Mouse (Mus musculus) spleen, postnatal 14 days (tissue): ENCODE measurements around the gene Cfap57.

Experiments
- DNase-seq, 2 experiments: peaks; one replicate each; pipeline ENCODE4 v3.0.0; 2021 to 2022; ENCODE audit warnings: low spot score in 2 of 2

Cfap57 gene

DNA sequence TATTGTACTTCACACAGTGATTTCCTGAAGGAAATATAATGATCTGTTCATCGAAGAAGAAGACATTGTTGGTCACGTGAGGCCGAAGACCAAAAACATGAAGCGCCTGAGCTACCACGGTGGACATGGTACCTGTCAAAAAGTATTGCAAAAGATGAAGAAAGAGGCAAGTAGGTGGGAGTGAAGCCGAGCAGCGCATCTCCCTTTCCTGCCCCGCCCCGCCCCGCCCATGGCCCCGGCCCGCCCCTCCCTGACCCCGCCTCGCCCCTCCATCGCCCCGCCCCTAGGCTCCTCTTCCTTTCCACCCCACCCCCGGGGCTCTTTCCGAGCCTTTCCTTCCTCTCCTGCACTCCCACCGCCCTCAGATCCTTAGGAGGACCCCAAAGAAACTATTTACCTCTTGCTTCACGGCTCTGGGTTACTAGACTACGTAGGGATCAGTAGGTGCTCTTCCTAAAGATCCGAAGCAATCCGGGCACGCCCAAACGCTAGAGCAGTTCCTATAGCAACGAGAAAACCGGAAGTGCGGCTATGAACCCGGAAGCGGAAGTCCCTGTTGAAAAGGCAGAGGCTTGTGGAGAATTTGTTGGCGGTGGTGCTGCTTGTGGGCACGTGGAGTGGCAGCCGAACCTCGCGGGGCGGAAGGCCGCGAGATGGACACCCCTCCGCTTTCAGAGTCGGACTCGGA, at the start of gene Cfap57, which contains the start of gene Ebna1bp2:
Gene Cfap57, minus strand, starts transcription at position 499 of the 688 bp plus-strand sequence.
Gene Ebna1bp2, plus strand, starts transcription at position 521 of the 688 bp plus-strand sequence.
- DNase-seq, result peak; percentile 70 to 84

DNA sequence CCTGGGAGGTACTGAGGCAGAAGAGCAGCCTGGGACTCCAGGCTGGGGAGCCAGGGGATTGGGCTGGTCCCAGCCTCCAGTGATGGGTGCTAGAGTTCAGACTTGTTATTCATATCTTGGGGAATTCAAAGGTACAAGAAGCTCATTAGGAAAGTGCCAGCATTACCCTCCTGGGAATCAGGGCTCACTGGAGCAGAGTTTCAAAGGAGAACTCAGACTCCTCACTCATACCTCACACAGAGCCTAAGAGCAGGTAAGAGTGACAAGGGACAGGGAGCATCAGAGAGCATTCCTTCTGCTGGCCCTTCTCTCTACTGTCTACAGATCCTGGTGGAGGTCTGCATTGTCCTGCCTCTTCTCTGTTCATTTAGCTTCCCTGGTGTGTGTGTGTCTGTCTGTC, 38.1 kb upstream of the Cfap57 start, which contains the start of gene Olfr62:
Gene Olfr62, plus strand, starts transcription at position 301 of the 400 bp plus-strand sequence.
- no peak for DNase-seq

DNA sequence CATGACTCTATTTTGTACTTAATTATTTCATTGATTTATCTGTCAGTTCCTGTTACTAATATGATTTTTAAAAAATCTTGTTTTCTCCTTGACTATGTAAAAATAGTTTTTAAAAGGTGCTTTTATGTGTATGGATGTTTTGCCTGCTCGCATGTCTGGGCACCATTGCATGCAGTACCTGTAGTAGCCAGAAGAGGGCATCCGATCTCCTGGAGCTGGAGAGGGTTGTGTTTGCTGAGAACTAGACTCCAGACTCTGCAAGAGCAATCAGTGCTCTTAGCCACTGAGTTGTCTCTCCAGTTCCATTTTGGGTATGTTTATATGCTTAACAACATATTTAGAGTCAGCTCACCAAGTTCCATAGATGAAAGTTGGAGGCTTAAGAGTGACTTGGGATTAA, 24.7 kb upstream of the Cfap57 start:
- peak in 1 of 2 experiments; percentile 52 for DNase-seq

DNA sequence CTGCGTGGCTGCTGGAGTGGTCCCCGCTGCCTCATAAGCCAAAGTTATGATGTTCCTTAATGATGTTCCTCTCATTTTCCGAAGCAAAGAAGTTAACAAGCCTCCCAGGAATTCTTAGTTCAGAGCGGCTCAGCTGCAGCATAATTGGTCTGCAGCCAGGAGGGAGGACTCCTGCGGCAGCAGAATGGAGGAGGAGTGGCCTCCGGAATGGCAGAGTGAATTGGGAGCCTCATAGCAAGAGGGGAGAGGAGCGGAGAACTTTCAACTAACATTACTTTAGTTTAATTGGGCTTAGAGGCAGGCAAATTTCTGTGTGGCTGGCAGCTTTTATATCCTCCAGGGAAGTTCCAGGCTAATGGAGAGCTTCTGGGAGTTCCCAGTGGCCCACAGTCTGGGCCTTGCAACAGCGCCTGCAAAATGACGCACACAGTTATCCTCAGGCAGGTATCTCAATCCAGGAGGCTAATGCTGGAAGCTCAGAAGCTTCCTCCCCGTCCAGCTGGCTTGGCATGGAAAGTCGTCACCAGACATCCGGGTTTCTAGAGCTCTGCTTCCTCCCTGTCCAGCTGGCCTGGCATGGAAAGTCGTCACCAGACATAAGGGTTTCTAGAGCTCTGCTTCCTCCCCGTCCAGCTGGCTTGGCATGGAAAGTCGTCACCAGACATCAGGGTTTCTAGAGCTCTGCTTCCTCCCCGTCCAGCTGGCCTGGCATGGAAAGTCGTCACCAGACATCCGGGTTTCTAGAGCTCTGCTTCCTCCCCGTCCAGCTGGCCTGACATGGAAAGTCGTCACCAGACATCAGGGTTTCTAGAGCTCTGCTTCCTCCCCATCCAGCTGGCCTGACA, 22.0 kb upstream of the Cfap57 start:
- DNase-seq, result no peak

DNA sequence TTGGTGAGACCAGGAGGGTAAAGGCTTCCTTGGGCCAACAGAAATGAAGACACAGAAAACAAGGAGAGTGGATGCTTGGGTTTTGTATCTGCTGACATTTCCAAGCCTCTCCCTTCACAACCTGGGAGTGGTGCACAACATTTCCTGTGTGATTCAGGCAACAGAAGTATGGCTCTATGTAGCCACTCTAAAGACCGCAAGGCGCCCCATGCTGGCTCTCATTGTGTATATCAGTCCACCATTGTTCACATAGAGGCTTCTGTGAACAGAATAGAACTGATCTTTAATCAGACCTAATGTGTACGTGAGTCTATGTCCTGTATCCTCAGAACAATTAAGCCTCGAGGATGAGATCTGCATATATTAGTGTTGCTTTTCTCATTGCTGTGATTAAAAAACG, 9.7 kb upstream of the Cfap57 start:
- DNase-seq, result no peak

DNA sequence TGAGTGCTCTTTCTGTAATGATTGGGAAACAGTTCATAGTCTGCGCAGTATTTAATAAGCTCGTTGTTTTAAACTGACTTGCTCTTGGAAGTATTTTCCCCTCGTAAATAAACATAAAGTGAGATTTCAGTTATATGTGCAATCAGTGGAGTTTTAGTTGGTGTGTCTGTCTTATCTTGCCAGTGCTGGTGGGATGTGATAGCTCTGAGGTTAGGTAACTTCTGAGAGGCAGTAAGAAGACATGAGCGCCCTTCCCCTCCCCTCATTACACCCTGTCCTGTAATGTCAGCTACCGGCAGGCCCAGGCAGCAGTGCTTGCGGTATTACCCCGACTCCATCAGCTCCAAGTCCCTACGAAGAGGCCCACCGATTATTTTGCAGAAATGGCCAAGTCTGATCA, 1.2 kb upstream of the Cfap57 start:
- DNase-seq, result no peak

DNA sequence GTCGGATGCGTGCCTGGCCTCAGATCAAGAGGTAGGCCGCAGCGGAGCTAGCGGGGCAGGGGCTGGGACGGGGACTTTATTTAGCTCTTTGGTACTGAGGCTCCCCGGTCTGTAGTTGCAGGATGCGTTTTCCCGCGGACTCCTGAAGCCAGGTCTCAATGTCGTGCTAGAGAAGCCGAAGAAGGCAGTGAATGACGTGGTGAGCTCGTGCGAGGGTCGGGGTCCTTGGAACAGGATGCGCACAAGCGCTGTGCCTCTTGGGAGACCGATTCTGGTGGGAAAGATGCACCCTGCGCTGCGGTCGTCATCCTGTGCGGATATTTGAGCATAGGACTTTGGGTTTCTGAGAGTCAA, 367 bp upstream of the Cfap57 start:
- DNase-seq, result no peak

DNA sequence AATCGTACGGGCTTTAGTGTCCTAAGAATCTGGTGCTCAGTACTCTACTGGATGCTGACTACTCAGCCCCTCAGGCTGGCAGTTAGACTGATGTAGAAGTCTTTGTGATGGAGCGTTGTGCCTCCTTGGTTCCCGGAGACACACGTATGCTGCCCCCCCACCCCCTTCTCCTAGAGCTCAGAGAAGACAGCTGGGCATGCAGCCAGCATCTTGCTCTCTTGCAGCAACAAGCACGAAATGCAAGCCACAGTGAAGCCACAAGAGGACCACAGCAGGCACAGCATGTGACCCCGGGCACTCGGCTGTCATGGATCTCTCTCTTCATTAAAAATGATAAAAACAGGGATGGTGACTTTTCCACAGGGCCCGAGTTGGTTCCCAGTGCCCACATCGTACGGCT, 5.2 kb downstream of the Cfap57 start:
- DNase-seq, result no peak

DNA sequence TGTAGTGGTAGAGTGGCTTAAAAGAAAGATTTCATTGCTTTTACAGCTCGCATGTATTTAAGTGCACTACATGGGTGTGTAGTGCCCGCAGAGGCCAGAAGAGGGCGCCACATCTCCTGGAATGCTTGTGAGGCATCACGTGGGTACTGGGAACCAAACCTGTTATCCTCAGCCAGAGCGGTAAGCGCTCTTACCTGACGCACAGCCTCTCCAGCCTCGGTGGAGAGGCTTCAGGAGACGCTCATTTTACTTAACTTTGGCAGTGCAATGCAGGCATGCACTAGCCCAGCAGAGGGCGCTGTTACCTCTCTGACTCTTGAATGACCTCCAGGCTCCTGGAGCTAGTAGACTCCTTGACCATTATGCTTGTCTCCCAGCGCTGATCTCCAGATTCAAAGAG, 8.0 kb downstream of the Cfap57 start:
- DNase-seq, result peak in 1 of 2 experiments; percentile 28

DNA sequence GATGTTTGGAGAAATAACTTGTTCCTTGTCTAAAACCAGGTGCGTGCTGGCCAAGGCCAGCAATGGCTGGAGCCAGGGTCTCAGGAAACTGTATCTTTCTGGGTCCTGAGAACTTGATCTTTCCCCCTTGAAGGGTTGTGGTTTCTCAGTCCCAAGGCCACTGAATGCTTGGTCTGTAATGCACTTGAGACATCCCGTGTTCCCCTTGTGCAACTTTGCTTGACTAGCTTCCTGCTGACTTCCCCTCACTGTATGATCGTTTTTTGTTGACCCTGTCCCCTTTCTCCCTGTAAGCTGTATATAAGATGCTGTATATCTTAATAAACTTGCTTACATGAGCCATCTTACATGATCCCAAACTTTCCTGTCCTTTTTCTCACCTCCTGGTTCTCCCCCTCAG, 10.7 kb downstream of the Cfap57 start:
- DNase-seq, result no peak

DNA sequence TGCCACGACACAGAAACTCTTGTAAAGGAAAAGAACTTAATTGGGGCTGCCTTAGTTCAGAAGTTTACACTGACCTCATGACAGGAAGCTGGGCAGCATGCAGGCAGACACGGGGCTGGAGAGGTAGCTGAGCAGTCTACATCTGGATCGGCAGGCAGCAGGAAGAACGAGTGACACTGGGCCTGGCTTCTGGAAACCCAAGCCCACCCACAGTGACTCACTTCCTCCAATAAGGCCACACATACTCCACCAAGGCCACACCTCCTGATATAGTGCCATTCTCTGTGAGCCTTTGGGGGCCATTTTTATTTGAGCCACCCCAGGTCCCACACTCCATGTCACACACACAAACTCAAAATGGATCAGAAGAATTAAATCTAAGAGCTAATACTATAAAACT, 16.5 kb downstream of the Cfap57 start:
- DNase-seq, result no peak

DNA sequence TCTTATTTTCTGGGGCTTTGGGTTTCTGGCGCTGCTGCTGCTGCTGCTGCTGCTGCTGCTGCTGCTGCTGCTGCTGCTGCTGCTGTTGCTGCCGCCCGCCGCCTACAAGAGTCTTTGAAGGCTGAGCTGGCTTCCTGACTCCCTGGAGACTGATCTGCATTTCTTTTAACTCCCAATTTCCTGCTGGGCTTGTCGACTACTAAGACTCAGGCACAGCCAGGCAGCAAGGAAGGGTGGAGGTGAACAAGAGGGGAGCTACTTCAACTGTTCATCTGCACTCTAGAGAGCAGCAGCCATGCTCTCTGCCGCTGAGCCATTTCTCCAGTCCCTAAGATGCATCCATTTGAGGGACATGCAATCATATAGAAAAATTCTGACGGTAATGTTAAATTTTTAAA, 30.8 kb downstream of the Cfap57 start:
- no peak for DNase-seq

DNA sequence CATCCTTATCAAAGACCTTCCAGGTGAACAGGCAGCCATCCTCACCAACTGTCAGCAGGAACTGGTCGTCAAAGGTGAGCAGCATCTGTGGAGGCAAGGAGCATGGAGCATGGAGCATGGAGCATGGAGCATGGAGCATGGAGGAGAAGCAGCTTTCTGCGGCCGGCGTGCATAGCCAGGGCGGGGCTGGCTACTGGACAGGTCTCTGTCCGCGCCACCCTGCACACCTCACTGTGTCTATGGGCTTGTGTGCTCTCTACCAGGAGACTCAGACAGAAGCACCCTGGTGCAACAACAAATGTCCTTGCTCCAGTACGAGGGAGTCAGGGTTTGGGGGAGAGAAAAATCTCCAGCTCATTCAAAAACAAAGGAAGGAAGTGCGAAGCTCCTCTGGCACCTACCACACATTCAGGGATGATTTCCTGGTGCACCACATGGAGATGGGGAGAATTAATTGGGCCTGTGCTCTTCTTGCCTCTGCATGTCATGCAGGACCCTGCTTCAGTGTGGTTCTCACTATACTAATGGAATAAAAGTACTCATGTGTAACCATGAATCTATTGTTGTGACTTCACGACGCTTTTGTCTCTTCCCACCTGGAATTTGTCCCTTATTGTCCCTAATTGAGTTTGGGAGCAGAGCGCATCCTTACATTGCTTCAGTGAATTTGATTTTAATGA, 31.4 kb downstream of the Cfap57 start:
- DNase-seq, result no peak

DNA sequence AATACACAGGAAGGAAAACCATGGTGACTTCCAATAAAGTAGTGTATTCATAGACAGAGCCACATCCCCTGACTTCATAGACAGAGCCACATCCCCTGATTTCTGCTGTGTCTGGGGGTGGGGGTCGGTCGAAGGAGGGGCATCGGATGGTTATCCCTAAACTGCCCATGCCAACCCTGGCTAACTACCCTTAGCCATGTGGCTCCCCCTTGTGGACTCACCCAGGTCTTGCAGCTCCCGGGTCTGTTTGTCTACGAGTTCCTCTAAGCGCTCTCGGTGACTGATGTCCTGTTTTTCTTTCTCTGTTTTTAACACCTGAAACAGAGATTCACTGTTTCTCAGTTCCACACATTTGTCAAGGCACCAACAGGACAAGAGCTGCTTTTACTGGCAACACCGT, 37.9 kb downstream of the Cfap57 start:
- DNase-seq, result no peak

DNA sequence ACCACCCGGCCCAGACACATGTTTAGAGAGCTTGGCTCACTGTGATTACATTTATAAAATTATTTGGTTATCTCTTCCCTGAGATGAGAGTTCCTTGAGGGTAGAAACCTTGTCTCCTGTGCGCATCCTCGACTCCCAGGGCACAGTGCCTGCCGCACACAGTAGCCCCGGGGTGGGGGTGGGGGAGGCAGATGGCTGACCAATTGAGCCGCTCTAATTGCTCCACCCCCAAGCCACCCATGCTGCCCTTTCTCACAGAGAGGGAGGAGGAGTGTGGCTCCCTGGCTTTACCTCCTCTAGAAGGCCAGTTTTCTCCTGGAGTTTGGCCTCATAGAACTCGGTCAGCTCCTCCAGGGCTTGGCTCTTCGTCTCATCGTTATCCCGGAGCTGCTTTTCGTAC, 39.1 kb downstream of the Cfap57 start:
- DNase-seq, result no peak

DNA sequence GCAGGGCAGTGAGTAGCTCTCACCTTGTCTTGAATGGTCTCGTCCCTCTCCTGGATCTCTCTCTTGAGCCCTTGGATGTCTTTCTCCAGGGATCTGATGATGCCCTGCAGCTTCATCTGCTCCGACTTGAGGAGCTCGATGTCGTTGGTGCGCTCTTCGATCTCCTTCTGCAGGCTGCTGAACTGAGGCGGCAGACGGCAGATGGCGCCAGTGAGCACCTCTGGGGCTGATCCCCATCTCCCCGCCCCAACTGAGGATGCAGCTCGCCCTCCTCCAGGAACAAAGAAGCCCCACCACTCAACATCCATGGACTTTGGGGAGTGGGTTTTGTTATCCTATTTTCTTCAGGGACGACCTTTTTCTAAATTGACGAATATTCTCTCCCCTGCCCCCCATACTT, 41.3 kb downstream of the Cfap57 start:
- DNase-seq, result peak in 1 of 2 experiments; percentile 20

DNA sequence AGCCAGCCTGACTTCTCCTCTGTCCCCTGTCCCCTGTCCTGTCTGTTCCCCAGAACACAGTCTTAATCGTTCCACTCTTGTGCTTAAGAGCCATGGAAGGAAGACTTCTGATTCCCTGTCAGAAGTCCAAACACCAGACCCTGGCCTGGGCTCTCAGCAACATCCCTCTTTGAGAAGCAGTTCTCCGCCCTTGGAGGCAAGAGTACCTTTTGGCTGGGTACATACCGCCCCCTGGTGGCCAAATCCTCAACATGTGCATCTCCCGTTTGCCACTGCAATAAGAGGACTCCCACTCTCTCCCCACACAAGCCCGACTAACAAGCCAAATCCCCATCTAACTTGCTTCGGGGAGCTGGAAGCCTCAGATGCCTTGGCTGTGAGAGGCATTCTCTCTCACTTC, 44.5 kb downstream of the Cfap57 start:
- DNase-seq, result peak; percentile 51 to 69

DNA sequence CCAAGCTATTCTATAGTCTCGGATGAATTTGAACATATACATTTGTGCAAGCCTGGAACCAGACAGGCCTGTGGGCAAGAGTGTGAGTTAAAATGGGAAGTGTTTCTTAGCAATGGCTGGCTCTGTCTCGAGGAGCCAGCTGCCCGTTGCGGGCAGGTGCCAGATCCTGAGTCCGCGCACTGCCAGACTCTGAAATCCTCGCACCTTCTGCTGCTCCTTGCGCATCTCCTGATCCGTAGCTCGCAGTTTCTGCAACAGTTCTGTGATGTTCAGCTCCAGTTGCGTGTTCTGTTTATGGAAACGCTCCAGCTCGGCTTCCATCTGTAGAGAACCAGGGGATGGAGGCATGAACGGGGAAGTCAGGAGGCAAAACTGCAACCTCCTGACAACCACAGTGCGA, 49.1 kb downstream of the Cfap57 start:
- DNase-seq, result no peak

DNA sequence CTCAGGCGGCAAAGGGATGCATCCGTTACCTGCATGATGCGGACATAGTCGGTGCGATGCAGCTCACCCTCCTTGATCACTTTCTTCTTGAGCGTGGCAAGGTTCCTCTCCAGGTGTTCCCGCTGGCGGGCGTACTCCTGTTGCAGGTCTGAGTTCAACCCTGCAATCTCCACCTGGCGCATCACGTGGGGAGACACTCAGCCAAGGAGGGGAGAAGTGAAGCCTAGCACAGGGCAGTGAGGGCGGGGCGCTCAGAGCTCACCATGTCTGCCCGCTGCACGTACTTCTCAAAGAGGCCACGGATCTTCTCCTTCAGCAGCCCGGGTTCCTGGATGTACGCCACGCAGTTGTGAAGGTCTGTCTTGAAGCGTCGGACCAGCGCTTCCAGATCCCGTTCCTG, 51.3 kb downstream of the Cfap57 start:
- no peak for DNase-seq

DNA sequence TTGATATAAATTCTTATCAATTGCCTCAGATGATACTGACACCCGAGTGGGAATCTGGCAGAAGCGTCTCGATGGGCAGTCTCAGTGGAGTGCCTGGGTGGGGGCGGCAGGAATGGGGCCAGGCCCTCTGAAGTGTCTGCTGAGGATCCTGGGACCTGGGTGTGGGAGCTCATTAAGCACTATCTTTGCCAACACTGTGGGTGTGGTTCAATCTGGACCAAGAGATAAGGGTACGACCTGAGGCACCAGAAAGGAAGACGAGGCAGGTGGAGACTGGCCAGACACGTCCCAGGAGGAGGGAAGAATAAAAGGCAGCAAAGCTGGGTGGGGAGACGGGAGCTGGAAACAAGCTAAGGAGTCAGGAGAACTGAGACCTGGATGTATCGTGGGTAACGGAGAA, 51.9 kb downstream of the Cfap57 start:
- peak; percentile 24 to 41 for DNase-seq

DNA sequence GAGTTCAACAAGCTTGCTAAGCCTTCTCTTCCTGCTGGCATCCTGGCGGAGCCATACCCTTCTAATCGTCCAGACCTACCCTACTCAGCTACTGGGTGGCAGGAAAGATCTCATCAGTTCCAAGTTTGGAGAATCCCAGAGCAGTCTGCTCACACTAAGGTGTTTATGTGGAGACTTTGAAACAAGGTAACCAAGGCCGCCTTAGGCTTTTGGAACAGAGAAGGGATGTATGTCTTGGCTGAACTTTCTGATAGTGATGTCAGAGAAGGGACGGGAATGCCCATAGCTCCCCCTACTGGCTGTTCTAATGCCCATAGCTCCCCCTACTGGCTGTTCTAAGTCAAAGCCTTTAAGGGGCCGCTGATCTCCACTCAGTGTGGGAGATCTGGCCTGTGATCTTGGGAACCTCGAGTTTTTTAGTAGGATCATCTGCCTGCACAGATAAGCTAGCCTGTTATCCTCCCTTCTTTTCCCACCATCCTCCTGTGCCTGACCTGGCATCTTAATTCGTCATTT, 54.4 kb downstream of the Cfap57 start:
- DNase-seq, result no peak

DNA sequence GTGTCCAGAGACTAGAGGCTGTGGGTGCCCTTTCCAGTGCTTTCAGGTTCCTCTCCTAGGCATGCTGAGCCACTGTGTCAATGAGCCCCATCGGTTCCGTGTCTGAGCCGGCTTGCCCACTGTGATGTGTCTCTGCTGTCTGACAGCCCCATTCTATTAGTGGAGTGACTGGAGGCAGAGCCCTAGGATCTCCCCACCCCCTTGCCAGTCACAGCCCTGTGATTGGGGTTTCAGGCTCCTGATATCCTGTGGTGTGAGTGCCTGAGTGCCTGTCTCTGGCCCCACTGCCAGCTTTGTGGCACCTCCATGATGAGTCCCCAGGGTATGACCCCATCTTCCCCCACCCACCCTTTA, 55.7 kb downstream of the Cfap57 start:
- no peak for DNase-seq
